Mouse (Mus musculus) adrenal gland, postnatal 10 days (tissue): ENCODE data around the gene Zswim8. TPM values are rescaled to one million over a fixed set of nuclear protein-coding genes. Genes with fewer than 3 reads are reported as not detected.

Experiments used
- microRNA-seq: library from miRNA; unstranded; fragments of <30 nt; microRNA quantifications from one replicate; pipeline ENCODE4 v1.2.0, GENCODE M21; 2021
- total RNA-seq, 2 experiments: library from RNA; stranded (reverse); gene quantifications; 2 replicates each; pipeline ENCODE4 v1.2.3; 2021

The Zswim8 gene
- total RNA-seq, 2 experiments from 2014 or later, result 83.7 to 104 TPM

Small RNA genes lying within 50 kb of the gene (microRNA-seq; reads per million reads assigned to microRNA genes)
- 1.4 reads per million for gene Mir6946

Other genes starting within 250 kb of the Zswim8 start
- gene Anxa7, start 227.4 kb upstream of the Zswim8 start, total RNA-seq, result 10 to 100 TPM; 60.7 to 67.2 TPM
- 1 to 10 TPM; 2.3 to 3.0 TPM for gene Mss51, start 210.7 kb upstream of the Zswim8 start, total RNA-seq
- gene Ppp3cb, start 161.0 kb upstream of the Zswim8 start, total RNA-seq, result 10 to 100 TPM; 65.9 to 86.4 TPM
- 10 to 100 TPM; 12.6 to 13.1 TPM for gene Usp54, start 66.5 kb upstream of the Zswim8 start, total RNA-seq
- gene Myoz1, start 51.0 kb upstream of the Zswim8 start, total RNA-seq, result 10 to 100 TPM; 27.5 to 61.9 TPM
- gene Synpo2l, start 39.2 kb upstream of the Zswim8 start, total RNA-seq, result 10 to 100 TPM in 1 of 2 experiments, 1 to 10 TPM in 1; 5.8 to 14.5 TPM
- 100 to 1,000 TPM; 120 to 130 TPM for gene Sec24c, start 33.2 kb upstream of the Zswim8 start, total RNA-seq
- 10 to 100 TPM; 16.3 to 18.6 TPM for gene Fut11, start 12.6 kb upstream of the Zswim8 start, total RNA-seq
- 10 to 100 TPM; 91.8 to 96.3 TPM for gene Chchd1, start 4.5 kb upstream of the Zswim8 start, total RNA-seq
- 10 to 100 TPM; 24.1 to 32.7 TPM for gene Ndst2, start 27.0 kb downstream of the Zswim8 start, total RNA-seq
- gene Camk2g, start 86.5 kb downstream of the Zswim8 start, total RNA-seq, result 10 to 100 TPM; 35.1 to 57.4 TPM
- gene Plau, start 129.1 kb downstream of the Zswim8 start, total RNA-seq, result 10 to 100 TPM; 19.3 to 39.8 TPM
- 10 to 100 TPM; 76.6 to 82.1 TPM for gene Vcl, start 221.8 kb downstream of the Zswim8 start, total RNA-seq